Mouse (Mus musculus): Measurements from ENCODE around the gene Tbc1d2b.

GRCm38 (mm10) chr9:90260600-90261375 lies 9.8 kb downstream of the Tbc1d2b start:
- no peak for TF ChIP-seq CTCF (IDR thresholded peaks at IDR 0.05; ENCODE audit: borderline replicate concordance, insufficient read depth, low read depth, low read length)
- TF ChIP-seq POLR2A (IDR thresholded peaks at IDR 0.05; ENCODE audit: borderline replicate concordance, insufficient read depth, low read length), result no peak
